Mouse (Mus musculus): ENCODE data around the gene Mcam. TPM values are rescaled to one million over a fixed set of nuclear protein-coding genes. Genes with fewer than 3 reads are reported as not detected.
A peak's percentile ranks its signal among the peaks of the same experiment; 100 is the strongest.

Gene Mcam
- polyA plus RNA-seq, 1 experiment from 2014 or later, result 13.0 TPM

GRCm38 (mm10) chr9:44135731-44136411, 1.6 kb downstream of the Mcam start:
- Histone ChIP-seq H3K27me3 (ENCODE audit: control insufficient read depth, insufficient read depth, low read length) (peaks cover 41% of the 10 kb centered on the region), H3K9ac (ENCODE audit: low read depth, low read length) (no peak overlapping the region), H3K4me2 (replicated peaks; ENCODE audit: low read depth, low read length) (peak overlapping the region; percentile 85), H3K4me1 (replicated peaks; ENCODE audit: control insufficient read depth, insufficient read depth, low read length) (peaks cover 8% of the 10 kb centered on the region), H3K36me3 (ENCODE audit: control insufficient read depth, insufficient read depth, low read length) (no peaks in the 10 kb centered on the region), H3K4me3 (ENCODE audit: low read depth, low read length) (no peak overlapping the region; the same call in 1 of the 2 replicates), H3K9me3 (ENCODE audit: control insufficient read depth, low read length) (no peaks in the 10 kb centered on the region), H3K27ac (ENCODE audit: low read depth, low read length) (no peak overlapping the region)
- DNase-seq (ENCODE audit: low spot score), result no peak
- no peak for ATAC-seq (ENCODE audit: low FRiP score)
- WGBS, result 65% methylated on average over 7 of the region's 7 CpGs

GRCm38 (mm10) chr9:44137846-44138245, 3.6 kb downstream of the Mcam start:
- Histone ChIP-seq H3K9me3 (ENCODE audit: control insufficient read depth, low read length) (no peaks in the 10 kb centered on the region), H3K36me3 (ENCODE audit: control insufficient read depth, insufficient read depth, low read length) (no peaks in the 10 kb centered on the region), H3K4me1 (replicated peaks; ENCODE audit: control insufficient read depth, insufficient read depth, low read length) (peaks cover 8% of the 10 kb centered on the region), H3K9ac (ENCODE audit: low read depth, low read length) (no peak overlapping the region), H3K4me3 (ENCODE audit: low read depth, low read length) (no peak overlapping the region), H3K27ac (ENCODE audit: low read depth, low read length) (no peak overlapping the region), H3K4me2 (replicated peaks; ENCODE audit: low read depth, low read length) (no peak overlapping the region), H3K27me3 (ENCODE audit: control insufficient read depth, insufficient read depth, low read length) (peaks cover 34% of the 10 kb centered on the region)
- 68% methylated on average over 4 of the region's 4 CpGs for WGBS
- ATAC-seq (ENCODE audit: low FRiP score), result no peak
- DNase-seq (ENCODE audit: low spot score), result no peak

- WGBS, result 69% methylated on average over 5 of the region's 5 CpGs
- H3K4me3 ChIP-seq (ENCODE audit: low read depth, low read length), result no peak overlapping the region
- H3K4me1 ChIP-seq (replicated peaks; ENCODE audit: control insufficient read depth, insufficient read depth, low read length), result no peaks in the 10 kb centered on the region
- H3K27ac ChIP-seq (ENCODE audit: low read depth, low read length), result no peak overlapping the region
- DNase-seq (ENCODE audit: low spot score) (no peak), ATAC-seq (ENCODE audit: low FRiP score) (no peak)
- no peaks in the 10 kb centered on the region for H3K27me3 ChIP-seq (ENCODE audit: control insufficient read depth, insufficient read depth, low read length)
- no peak overlapping the region for H3K9ac ChIP-seq (ENCODE audit: low read depth, low read length)
- no peaks in the 10 kb centered on the region for H3K9me3 ChIP-seq (ENCODE audit: control insufficient read depth, low read length)
- no peak overlapping the region for H3K4me2 ChIP-seq (replicated peaks; ENCODE audit: low read depth, low read length)
- H3K36me3 ChIP-seq (ENCODE audit: control insufficient read depth, insufficient read depth, low read length), result no peaks in the 10 kb centered on the region
Measured at GRCm38 (mm10) chr9:44141951-44142350, 7.7 kb downstream of the Mcam start.

- Histone ChIP-seq H3K9ac (ENCODE audit: low read depth, low read length) (no peak overlapping the region), H3K4me1 (replicated peaks; ENCODE audit: control insufficient read depth, insufficient read depth, low read length) (no peaks in the 10 kb centered on the region), H3K36me3 (ENCODE audit: control insufficient read depth, insufficient read depth, low read length) (no peaks in the 10 kb centered on the region), H3K4me2 (replicated peaks; ENCODE audit: low read depth, low read length) (no peak overlapping the region), H3K27ac (ENCODE audit: low read depth, low read length) (no peak overlapping the region), H3K9me3 (ENCODE audit: control insufficient read depth, low read length) (no peaks in the 10 kb centered on the region), H3K4me3 (ENCODE audit: low read depth, low read length) (no peak overlapping the region), H3K27me3 (ENCODE audit: control insufficient read depth, insufficient read depth, low read length) (no peaks in the 10 kb centered on the region)
- ATAC-seq (ENCODE audit: low FRiP score) (no peak), DNase-seq (ENCODE audit: low spot score) (no peak)
- WGBS, result 67% methylated on average over 5 of the region's 5 CpGs
Measured at GRCm38 (mm10) chr9:44143421-44143820, 9.2 kb downstream of the Mcam start.

- no peak for ATAC-seq (ENCODE audit: low FRiP score)
- no peak overlapping the region for H3K27ac ChIP-seq (ENCODE audit: low read depth, low read length)
Measured at GRCm38 (mm10) chr9:44144023-44144717, 9.9 kb downstream of the Mcam start.

GRCm38 (mm10) chr9:44144718-44145060, 10.4 kb downstream of the Mcam start:
- H3K27me3 ChIP-seq (ENCODE audit: control insufficient read depth, insufficient read depth, low read length), result no peaks in the 10 kb centered on the region
- H3K4me3 ChIP-seq (ENCODE audit: low read depth, low read length), result no peak overlapping the region
- DNase-seq (ENCODE audit: low spot score) (no peak), ATAC-seq (ENCODE audit: low FRiP score) (no peak)
- no peaks in the 10 kb centered on the region for H3K9me3 ChIP-seq (ENCODE audit: control insufficient read depth, low read length)
- no peak overlapping the region for H3K9ac ChIP-seq (ENCODE audit: low read depth, low read length)
- no peak overlapping the region for H3K4me2 ChIP-seq (replicated peaks; ENCODE audit: low read depth, low read length)
- no peaks in the 10 kb centered on the region for H3K4me1 ChIP-seq (replicated peaks; ENCODE audit: control insufficient read depth, insufficient read depth, low read length)
- H3K36me3 ChIP-seq (ENCODE audit: control insufficient read depth, insufficient read depth, low read length), result no peaks in the 10 kb centered on the region
- H3K27ac ChIP-seq (ENCODE audit: low read depth, low read length), result no peak overlapping the region

More at GRCm38 (mm10) chr9:44144023-44144717, 9.9 kb downstream of the Mcam start:
- H3K4me3 ChIP-seq (ENCODE audit: low read depth, low read length), result no peak overlapping the region
- DNase-seq (ENCODE audit: low spot score), result peak; percentile 33
- H3K36me3 ChIP-seq (ENCODE audit: control insufficient read depth, insufficient read depth, low read length), result no peaks in the 10 kb centered on the region
- H3K27me3 ChIP-seq (ENCODE audit: control insufficient read depth, insufficient read depth, low read length), result no peaks in the 10 kb centered on the region
- H3K4me1 ChIP-seq (replicated peaks; ENCODE audit: control insufficient read depth, insufficient read depth, low read length), result no peaks in the 10 kb centered on the region
- WGBS, result 30% methylated on average over 7 of the region's 8 CpGs
- no peak overlapping the region for H3K4me2 ChIP-seq (replicated peaks; ENCODE audit: low read depth, low read length)
- no peak overlapping the region for H3K9ac ChIP-seq (ENCODE audit: low read depth, low read length)
- no peaks in the 10 kb centered on the region for H3K9me3 ChIP-seq (ENCODE audit: control insufficient read depth, low read length)

- 63% methylated on average over 3 of the region's 3 CpGs for WGBS
- DNase-seq (ENCODE audit: low spot score), result no peak
- Histone ChIP-seq H3K9me3 (ENCODE audit: control insufficient read depth, low read length) (no peaks in the 10 kb centered on the region), H3K27ac (ENCODE audit: low read depth, low read length) (no peak overlapping the region), H3K4me2 (replicated peaks; ENCODE audit: low read depth, low read length) (no peak overlapping the region), H3K4me3 (ENCODE audit: low read depth, low read length) (no peak overlapping the region), H3K4me1 (replicated peaks; ENCODE audit: control insufficient read depth, insufficient read depth, low read length) (no peaks in the 10 kb centered on the region), H3K9ac (ENCODE audit: low read depth, low read length) (no peak overlapping the region), H3K36me3 (ENCODE audit: control insufficient read depth, insufficient read depth, low read length) (no peaks in the 10 kb centered on the region), H3K27me3 (ENCODE audit: control insufficient read depth, insufficient read depth, low read length) (no peaks in the 10 kb centered on the region)
- no peak for ATAC-seq (ENCODE audit: low FRiP score)
Measured at GRCm38 (mm10) chr9:44147290-44147689, 13.0 kb downstream of the Mcam start.

GRCm38 (mm10) chr9:44159886-44160285, 25.6 kb downstream of the Mcam start:
- Histone ChIP-seq H3K27me3 (ENCODE audit: control insufficient read depth, insufficient read depth, low read length) (no peaks in the 10 kb centered on the region), H3K4me1 (replicated peaks; ENCODE audit: control insufficient read depth, insufficient read depth, low read length) (no peaks in the 10 kb centered on the region), H3K9me3 (ENCODE audit: control insufficient read depth, low read length) (no peaks in the 10 kb centered on the region), H3K9ac (ENCODE audit: low read depth, low read length) (no peak overlapping the region), H3K36me3 (ENCODE audit: control insufficient read depth, insufficient read depth, low read length) (peaks cover 8% of the 10 kb centered on the region; the same call in 1 of the 2 replicates), H3K4me2 (replicated peaks; ENCODE audit: low read depth, low read length) (no peak overlapping the region), H3K4me3 (ENCODE audit: low read depth, low read length) (no peak overlapping the region), H3K27ac (ENCODE audit: low read depth, low read length) (no peak overlapping the region)
- ATAC-seq (ENCODE audit: low FRiP score) (no peak), DNase-seq (ENCODE audit: low spot score) (no peak)
- WGBS, result 84% methylated on average over 3 of the region's 3 CpGs

- Histone ChIP-seq H3K36me3 (ENCODE audit: control insufficient read depth, insufficient read depth, low read length) (peaks cover 2% of the 10 kb centered on the region; the same call in 1 of the 2 replicates), H3K4me1 (replicated peaks; ENCODE audit: control insufficient read depth, insufficient read depth, low read length) (no peaks in the 10 kb centered on the region), H3K4me2 (replicated peaks; ENCODE audit: low read depth, low read length) (no peak overlapping the region), H3K9ac (ENCODE audit: low read depth, low read length) (no peak overlapping the region), H3K9me3 (ENCODE audit: control insufficient read depth, low read length) (no peaks in the 10 kb centered on the region), H3K27ac (ENCODE audit: low read depth, low read length) (no peak overlapping the region), H3K27me3 (ENCODE audit: control insufficient read depth, insufficient read depth, low read length) (no peaks in the 10 kb centered on the region), H3K4me3 (ENCODE audit: low read depth, low read length) (no peak overlapping the region)
- WGBS, result 95% methylated on average over 5 of the region's 5 CpGs
- no peak for ATAC-seq (ENCODE audit: low FRiP score)
- no peak for DNase-seq (ENCODE audit: low spot score)
Measured at GRCm38 (mm10) chr9:44168931-44169330, 34.7 kb downstream of the Mcam start.

All from hindbrain, embryonic 11.5 days (tissue).